Mouse (Mus musculus) lung, embryonic 16.5 days (tissue): ENCODE results near the gene Tubb4a. TPM values are rescaled to one million over a fixed set of nuclear protein-coding genes. Genes with fewer than 3 reads are reported as not detected.
A peak's percentile ranks its signal among the peaks of the same experiment; 100 is the strongest.
"Not testable (repeated sequence)": the region's sequence is repeated elsewhere in the genome, so short reads cannot be mapped to it uniquely, and the experiment has no call there.

Experiments
- ATAC-seq: fragments of 200-750 bp; cut with Nextera tagmentation; 2 replicates; pipeline ENCODE4 v1.8.0; 2017; ENCODE audit warnings: low read depth, mild to moderate bottlenecking, moderate library complexity
- H3K27ac ChIP-seq: fragments of 300-500 bp; sonication (generic); 2 replicates; pipeline ENCODE4 v1.5.1; 2014; ENCODE audit warnings: mild to moderate bottlenecking, control low read depth, low read length
- H3K27me3 ChIP-seq: fragments of 300-500 bp; sonication (generic); 2 replicates; pipeline ENCODE4 v1.6.1; 2014; ENCODE audit warnings: low read depth, low read length, mixed read lengths; ENCODE audit not compliant: control insufficient read depth, insufficient read depth
- H3K36me3 ChIP-seq: fragments of 300-500 bp; sonication (generic); 2 replicates; pipeline ENCODE4 v1.6.1; 2014; ENCODE audit warnings: low read length; ENCODE audit not compliant: control insufficient read depth, insufficient read depth
- H3K4me1 ChIP-seq: fragments of 300-500 bp; sonication (generic); replicated peaks from 2 replicates; pipeline ENCODE4 v1.6.1; 2014; ENCODE audit warnings: low read length, mixed read lengths; ENCODE audit not compliant: control insufficient read depth, insufficient read depth
- H3K4me2 ChIP-seq: fragments of 300-500 bp; sonication (generic); 2 replicates; pipeline ENCODE4 v1.6.1; 2014; ENCODE audit warnings: low read depth, low read length, control low read depth
- H3K4me3 ChIP-seq: fragments of 300-500 bp; sonication (generic); 2 replicates; pipeline ENCODE4 v1.5.1; 2014; ENCODE audit warnings: mild to moderate bottlenecking, low read length, control low read depth
- H3K9ac ChIP-seq: fragments of 300-500 bp; sonication (generic); 2 replicates; pipeline ENCODE4 v1.6.1; 2014; ENCODE audit warnings: low read length, control low read depth
- H3K9me3 ChIP-seq: fragments of 300-500 bp; sonication (generic); 2 replicates; pipeline ENCODE4 v1.6.1; 2016; ENCODE audit warnings: low read length; ENCODE audit not compliant: control insufficient read depth
- WGBS: fragments of 180-500 bp; shearing (Covaris S2); extraction: QIAGEN DNeasy Blood & Tissue Kit; methylation state at CpG from one replicate; pipeline ENCODE4 v1.1.7; 2014; 5-methylcytosine and 5-hydroxymethylcytosine counted together
- polyA plus RNA-seq: library from polyadenylated mRNA; unstranded; fragments of >200 nt; fragmentation: Nextera tagmentation; extraction: Ambion mirVana; gene quantifications from 2 replicates; pipeline ENCODE4 v1.2.1, GENCODE M21; 2015

The Tubb4a gene
- polyA plus RNA-seq, 1 experiment from 2014 or later = 15.0 TPM

GRCm38 (mm10) chr17:57063031-57063430 is 24.6 kb downstream of the Tubb4a start:
- no peak for ATAC-seq
- Histone ChIP-seq H3K4me3 (peak overlapping the region; percentile 58), H3K27me3 (peaks cover 25% of the 10 kb centered on the region), H3K9me3 (no peaks in the 10 kb centered on the region), H3K36me3 (no peaks in the 10 kb centered on the region), H3K27ac (peak overlapping the region; percentile 92), H3K9ac (peak overlapping the region; percentile 75), H3K4me1 (peaks cover 8% of the 10 kb centered on the region), H3K4me2 (peak overlapping the region; percentile 37)
- 11% methylated on average over 8 of the region's 8 CpGs for WGBS

DNA sequence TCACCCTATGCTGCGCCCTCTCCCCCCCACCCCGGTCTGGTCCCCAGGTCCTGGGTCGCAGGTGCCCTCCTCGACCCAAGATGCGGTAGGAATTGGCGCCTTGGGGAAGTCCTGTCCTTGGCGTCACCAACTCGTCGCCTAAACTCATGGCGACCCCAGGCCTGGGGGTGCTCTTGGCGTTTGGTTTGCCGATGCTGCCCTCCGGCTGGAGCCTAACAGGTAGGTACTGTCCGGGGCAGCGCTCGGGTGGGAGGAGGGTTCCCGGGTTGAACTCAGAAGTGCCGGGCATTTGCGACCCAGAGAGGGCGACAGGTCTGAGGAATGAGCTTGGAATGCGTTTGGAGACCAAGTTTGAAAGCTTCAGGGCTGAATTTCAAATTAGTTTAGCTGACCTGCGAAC is 25.0 kb downstream of the Tubb4a start:
- H3K9me3 ChIP-seq = no peaks in the 10 kb centered on the region
- 2% methylated on average over 22 of the region's 22 CpGs for WGBS
- H3K9ac ChIP-seq = peak overlapping the region; percentile 75
- H3K27me3 ChIP-seq = peaks cover 25% of the 10 kb centered on the region
- peak overlapping the region; percentile 58 for H3K4me3 ChIP-seq
- H3K4me1 ChIP-seq = peaks cover 8% of the 10 kb centered on the region
- H3K27ac ChIP-seq = peak overlapping the region; percentile 92
- H3K36me3 ChIP-seq = no peaks in the 10 kb centered on the region
- peak overlapping the region; percentile 37 for H3K4me2 ChIP-seq
- no peak for ATAC-seq

GRCm38 (mm10) chr17:57062011-57062521 is 25.5 kb downstream of the Tubb4a start:
- Histone ChIP-seq H3K27ac (peak overlapping the region; percentile 92), H3K9me3 (no peaks in the 10 kb centered on the region), H3K4me1 (peaks cover 8% of the 10 kb centered on the region), H3K9ac (peak overlapping the region; percentile 75), H3K4me3 (peak overlapping the region; percentile 58), H3K36me3 (no peaks in the 10 kb centered on the region), H3K4me2 (peak overlapping the region; percentile 37), H3K27me3 (peaks cover 25% of the 10 kb centered on the region)
- WGBS = under 1% methylated on average over 39 of the region's 39 CpGs
- peak; percentile 57 for ATAC-seq

DNA sequence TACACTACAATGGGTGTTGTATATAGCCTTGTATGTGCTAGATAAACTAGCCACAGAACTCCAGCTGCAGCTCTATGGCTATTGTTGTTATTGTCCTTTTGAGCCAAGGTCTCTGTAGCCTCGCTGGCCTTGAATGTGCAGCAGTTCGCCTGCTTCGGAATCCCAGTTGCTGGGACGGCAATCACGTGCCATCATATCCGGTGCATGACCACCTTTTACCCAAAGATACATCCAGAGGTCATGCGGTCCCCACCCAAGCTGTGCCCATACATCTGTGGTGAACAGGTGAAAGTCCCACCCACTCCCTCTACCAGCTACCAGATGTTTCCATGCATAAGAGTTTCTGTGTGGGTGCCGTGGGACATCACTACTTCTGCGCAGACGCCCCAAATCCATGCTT is 26.5 kb downstream of the Tubb4a start:
- WGBS = 37% methylated on average over 10 of the region's 10 CpGs
- peaks cover 25% of the 10 kb centered on the region for H3K27me3 ChIP-seq
- H3K36me3 ChIP-seq = no peaks in the 10 kb centered on the region
- no peaks in the 10 kb centered on the region for H3K9me3 ChIP-seq
- ATAC-seq = no peak
- H3K4me3 ChIP-seq = peak overlapping the region; percentile 81
- peak overlapping the region; percentile 71 for H3K27ac ChIP-seq
- peaks cover 8% of the 10 kb centered on the region for H3K4me1 ChIP-seq
- peak overlapping the region; percentile 95 for H3K4me2 ChIP-seq
- no peak overlapping the region for H3K9ac ChIP-seq

- H3K27me3 ChIP-seq = peaks cover 25% of the 10 kb centered on the region
- no peaks in the 10 kb centered on the region for H3K36me3 ChIP-seq
- peak overlapping the region; percentile 86 for H3K27ac ChIP-seq
- peak overlapping the region; percentile 95 for H3K4me2 ChIP-seq
- peak overlapping the region; percentile 81 for H3K4me3 ChIP-seq
- H3K9ac ChIP-seq = peak overlapping the region; percentile 79
- no peaks in the 10 kb centered on the region for H3K9me3 ChIP-seq
- H3K4me1 ChIP-seq = peaks cover 8% of the 10 kb centered on the region
- ATAC-seq = peak; percentile 88
- under 1% methylated on average over 44 of the region's 44 CpGs for WGBS
Measured at GRCm38 (mm10) chr17:57060231-57060801, 27.3 kb downstream of the Tubb4a start.

- peak within 1 kb of the TSS; percentile 86 for H3K27ac ChIP-seq
- no peaks in the 10 kb centered on the region for H3K9me3 ChIP-seq
- peak; percentile 60 for ATAC-seq
- H3K36me3 ChIP-seq = no peaks in the 10 kb centered on the region
- peaks cover 8% of the 10 kb centered on the region for H3K4me1 ChIP-seq
- H3K4me3 ChIP-seq = peak within 1 kb of the TSS; percentile 81
- WGBS = 0% methylated on average over 30 of the region's 45 CpGs
- H3K27me3 ChIP-seq = peaks cover 25% of the 10 kb centered on the region
- peak within 1 kb of the TSS; percentile 79 for H3K9ac ChIP-seq
- peak within 1 kb of the TSS; percentile 95 for H3K4me2 ChIP-seq
Measured at GRCm38 (mm10) chr17:57059486-57059977, 28.1 kb downstream of the Tubb4a start, which contains the start of gene Slc25a23. Gene Slc25a23, minus strand, starts transcription at chr17:57059863.

GRCm38 (mm10) chr17:57058891-57059485 is 28.6 kb downstream of the Tubb4a start, which contains the start of gene Crb3:
Gene Crb3, plus strand, starts transcription at chr17:57059105.
- ATAC-seq = peak; percentile 1; the same call in 1 of the 2 replicates
- Histone ChIP-seq H3K27ac (peak within 1 kb of the TSS; percentile 86), H3K4me2 (peak within 1 kb of the TSS; percentile 95), H3K27me3 (peaks cover 25% of the 10 kb centered on the region), H3K4me1 (peaks cover 8% of the 10 kb centered on the region), H3K9ac (peak within 1 kb of the TSS; percentile 79), H3K4me3 (peak within 1 kb of the TSS; percentile 81), H3K36me3 (no peaks in the 10 kb centered on the region), H3K9me3 (no peaks in the 10 kb centered on the region)
- WGBS = 1% methylated on average over 17 of the region's 22 CpGs

- Histone ChIP-seq H3K9me3 (no peaks in the 10 kb centered on the region), H3K4me2 (no peak overlapping the region), H3K27me3 (peaks cover 4% of the 10 kb centered on the region), H3K4me3 (no peak overlapping the region), H3K9ac (no peak overlapping the region), H3K36me3 (no peaks in the 10 kb centered on the region), H3K4me1 (peaks cover 7% of the 10 kb centered on the region), H3K27ac (no peak overlapping the region)
- no peak for ATAC-seq
- 76% methylated on average over 3 of the region's 3 CpGs for WGBS
Measured at GRCm38 (mm10) chr17:57056246-57056645, 31.3 kb downstream of the Tubb4a start.

DNA sequence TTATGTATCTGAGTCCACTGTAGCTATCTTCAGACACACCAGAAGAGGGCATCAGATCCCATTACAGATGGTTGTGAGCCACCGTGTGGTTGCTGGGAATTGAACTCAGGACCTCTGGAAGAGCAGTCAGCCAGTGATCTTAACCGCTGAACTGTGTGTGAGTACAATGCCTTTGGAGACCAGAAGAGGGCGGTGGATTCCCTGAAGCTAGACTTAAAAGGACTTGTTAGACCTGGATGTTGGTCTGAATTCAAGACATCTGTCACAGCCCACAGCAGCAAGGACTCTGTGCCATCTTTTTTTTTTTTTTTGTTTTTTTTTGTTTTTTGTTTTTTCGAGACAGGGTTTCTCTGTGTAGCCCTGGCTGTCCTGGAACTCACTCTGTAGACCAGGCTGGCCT is 35.9 kb downstream of the Tubb4a start:
- not testable (repeated sequence) for H3K36me3 ChIP-seq, ATAC-seq, H3K4me1 ChIP-seq, H3K9ac ChIP-seq, H3K27ac ChIP-seq, H3K27me3 ChIP-seq, H3K4me3 ChIP-seq, H3K4me2 ChIP-seq, H3K9me3 ChIP-seq
- WGBS = 82% methylated on average over 4 of the region's 4 CpGs
